Mouse (Mus musculus) intestine, embryonic 14.5 days (tissue): ENCODE data around the gene Haspin. TPM values are rescaled to one million over a fixed set of nuclear protein-coding genes. Genes with fewer than 3 reads are reported as not detected.

ENCODE experiments used
- ATAC-seq: fragments of 200-750 bp; cut with Nextera tagmentation; replicated peaks from 2 replicates; pipeline ENCODE4 v1.8.0; 2017; ENCODE audit warnings: low read depth, moderate number of reproducible peaks, moderate TSS enrichment, moderate library complexity; ENCODE audit not compliant: low FRiP score, low TSS enrichment
- DNase-seq: peaks from one replicate; pipeline ENCODE4 v3.0.0-alpha.2; 2018; ENCODE audit warnings: low spot score
- H3K27ac ChIP-seq: fragments of 300-500 bp; sonication (generic); 2 replicates; pipeline ENCODE4 v1.5.1; 2014; ENCODE audit warnings: low read depth, mild to moderate bottlenecking, control low read depth
- H3K27me3 ChIP-seq: fragments of 300-500 bp; sonication (generic); replicated peaks from 2 replicates; pipeline ENCODE4 v1.6.1; 2014; ENCODE audit warnings: low read length, control low read depth; ENCODE audit not compliant: control insufficient read depth, insufficient read depth
- H3K36me3 ChIP-seq: fragments of 300-500 bp; sonication (generic); 2 replicates; pipeline ENCODE4 v1.6.1; 2014; ENCODE audit warnings: low read length, control low read depth; ENCODE audit not compliant: control insufficient read depth, insufficient read depth
- H3K4me1 ChIP-seq: fragments of 300-500 bp; sonication (generic); replicated peaks from 2 replicates; pipeline ENCODE4 v1.6.1; 2014; ENCODE audit warnings: low read length, control low read depth, mixed read lengths; ENCODE audit not compliant: control insufficient read depth, insufficient read depth
- H3K4me2 ChIP-seq: fragments of 300-500 bp; sonication (generic); 2 replicates; pipeline ENCODE4 v1.6.1; 2014; ENCODE audit warnings: low read length
- H3K4me3 ChIP-seq: fragments of 300-500 bp; sonication (generic); 2 replicates; pipeline ENCODE4 v1.5.1; 2014; ENCODE audit warnings: low read depth, low read length, control low read depth, mixed read lengths
- H3K9ac ChIP-seq: fragments of 300-500 bp; sonication (generic); 2 replicates; pipeline ENCODE4 v1.6.1; 2014; ENCODE audit warnings: mild to moderate bottlenecking, low read length
- H3K9me3 ChIP-seq: fragments of 300-500 bp; sonication (generic); 2 replicates; pipeline ENCODE4 v1.6.1; 2016; ENCODE audit warnings: low read length, control low read depth; ENCODE audit not compliant: control insufficient read depth
- WGBS: fragments of 180-500 bp; shearing (Covaris S2); extraction: QIAGEN DNeasy Blood & Tissue Kit; methylation state at CpG from one replicate; pipeline ENCODE4 v1.1.7; 2014; 5-methylcytosine and 5-hydroxymethylcytosine counted together
- polyA plus RNA-seq: library from polyadenylated mRNA; unstranded; fragments of >200 nt; fragmentation: Nextera tagmentation; extraction: Ambion mirVana; gene quantifications from 2 replicates; pipeline ENCODE4 v1.2.1, GENCODE M21; 2014

The Haspin gene
- 16.0 and 16.3 TPM in 2 replicates for polyA plus RNA-seq

DNA sequence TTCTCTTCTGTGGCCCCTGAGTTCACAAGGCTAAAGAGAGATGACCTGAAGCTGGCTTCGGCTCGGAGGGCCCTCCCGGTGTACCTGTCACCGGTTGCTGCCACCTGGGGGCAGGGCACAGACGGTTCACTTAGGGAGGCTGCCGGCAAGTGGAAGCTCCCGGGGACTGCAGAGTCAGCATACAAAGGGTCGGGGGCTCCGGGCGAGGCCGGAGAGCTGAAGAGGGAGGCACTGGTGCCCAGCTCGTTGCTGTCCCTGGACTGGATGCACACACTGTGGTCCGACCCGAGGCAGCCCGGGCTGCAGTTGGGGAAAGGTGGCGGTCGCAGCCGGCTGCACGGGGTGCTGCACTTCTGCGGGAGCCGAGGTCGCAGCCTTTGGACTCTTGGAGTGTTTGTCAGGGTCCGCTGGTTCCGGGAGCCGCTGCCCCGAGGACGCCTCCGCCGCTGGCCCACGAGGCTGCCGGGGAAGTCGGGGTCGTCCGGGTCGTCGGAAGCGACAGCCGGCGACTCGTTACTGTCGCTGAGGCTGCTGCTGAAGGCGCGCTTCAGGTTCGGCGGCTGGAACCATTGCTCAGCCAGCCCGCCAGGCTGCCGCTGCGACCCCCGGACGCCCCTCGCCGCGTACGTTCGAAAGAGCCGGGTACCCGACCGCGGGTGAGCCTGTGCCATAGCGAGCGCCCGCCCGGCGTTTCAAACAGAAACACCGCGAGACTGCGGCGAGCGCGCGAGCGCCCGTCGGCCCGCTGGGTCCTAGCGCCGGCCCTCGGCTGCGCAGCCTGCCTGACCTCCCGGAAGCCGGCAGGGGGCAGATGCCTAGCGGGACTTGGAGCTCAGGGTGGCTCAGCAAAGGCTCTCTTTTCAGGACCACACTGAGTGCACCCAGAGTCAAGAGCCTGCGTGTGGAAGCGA is at the start of gene Haspin:
Gene Haspin, minus strand, starts transcription at position 704 of the 911 bp plus-strand sequence.
- peaks cover 27% of the 10 kb centered on the region for H3K4me1 ChIP-seq
- no peak within 1 kb of the TSS for H3K27ac ChIP-seq
- H3K4me2 ChIP-seq: peak within 1 kb of the TSS; percentile 67
- peaks cover 10% of the 10 kb centered on the region; the same call in 1 of the 2 replicates for H3K36me3 ChIP-seq
- WGBS: under 1% methylated on average over 84 of the region's 84 CpGs
- H3K27me3 ChIP-seq: no peaks in the 10 kb centered on the region
- no peaks in the 10 kb centered on the region for H3K9me3 ChIP-seq
- peak; percentile 94 for ATAC-seq
- peak within 1 kb of the TSS; percentile 65 for H3K9ac ChIP-seq
- DNase-seq: peak; percentile 96
- peak within 1 kb of the TSS; percentile 72 for H3K4me3 ChIP-seq

DNA sequence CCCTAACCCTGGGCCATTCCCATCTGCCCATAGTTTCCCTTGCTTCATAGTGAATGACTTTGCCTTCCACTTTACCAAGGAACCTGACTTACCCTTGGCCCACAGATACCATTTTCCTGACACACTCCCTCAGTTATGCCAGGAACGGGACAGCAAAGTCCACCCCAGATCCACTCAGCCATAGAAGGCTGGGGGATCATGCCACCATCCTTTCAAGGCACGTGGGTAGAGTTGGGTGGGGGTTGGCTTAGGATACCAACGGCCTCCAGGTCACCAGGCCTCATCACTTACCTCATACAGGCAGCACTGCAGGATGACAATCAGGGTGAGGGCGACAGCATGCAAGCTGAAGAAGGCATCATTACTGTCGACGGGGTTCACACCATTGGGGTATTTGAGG is 49.1 kb upstream of the Haspin start:
- Histone ChIP-seq H3K4me2 (no peak overlapping the region), H3K9me3 (no peaks in the 10 kb centered on the region), H3K4me3 (no peak overlapping the region), H3K27me3 (no peaks in the 10 kb centered on the region), H3K27ac (no peak overlapping the region), H3K36me3 (peaks cover 68% of the 10 kb centered on the region), H3K9ac (no peak overlapping the region), H3K4me1 (no peaks in the 10 kb centered on the region)
- WGBS: 84% methylated on average over 6 of the region's 6 CpGs
- DNase-seq (no peak), ATAC-seq (no peak)

- Histone ChIP-seq H3K9ac (no peak overlapping the region), H3K9me3 (no peaks in the 10 kb centered on the region), H3K36me3 (peaks cover 63% of the 10 kb centered on the region), H3K27ac (no peak overlapping the region), H3K4me2 (no peak overlapping the region), H3K4me1 (no peaks in the 10 kb centered on the region), H3K27me3 (no peaks in the 10 kb centered on the region), H3K4me3 (no peak overlapping the region)
- ATAC-seq: no peak
- no peak for DNase-seq
- 92% methylated on average over 10 of the region's 10 CpGs for WGBS
Observed at GRCm38 (mm10) chr11:73185872-73186615, 48.0 kb upstream of the Haspin start.

DNA sequence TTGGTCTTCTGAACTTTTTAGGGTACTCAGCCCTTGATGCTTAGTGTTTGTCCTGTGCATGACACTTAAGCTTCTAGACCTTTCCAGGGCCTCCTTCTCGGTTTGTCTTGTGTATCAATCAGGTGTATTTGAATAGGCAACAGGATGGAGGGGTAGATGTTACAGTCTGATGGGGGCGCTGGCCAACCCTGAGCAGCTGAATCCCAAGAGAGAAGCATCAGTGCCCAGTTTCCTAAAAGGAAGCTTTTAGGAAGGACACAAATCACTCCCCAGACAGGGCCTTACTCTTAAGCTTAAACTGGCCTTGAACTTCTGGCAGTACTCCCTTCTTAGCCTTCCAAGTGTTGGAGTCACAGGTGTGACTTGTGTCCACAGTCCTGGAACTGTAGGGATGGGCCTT is 39.8 kb upstream of the Haspin start:
- no peaks in the 10 kb centered on the region for H3K27me3 ChIP-seq
- peak overlapping the region; percentile 91 for H3K4me3 ChIP-seq
- ATAC-seq (no peak), DNase-seq (no peak)
- H3K27ac ChIP-seq: peak overlapping the region; percentile 97
- H3K9ac ChIP-seq: peak overlapping the region; percentile 85
- peaks cover 22% of the 10 kb centered on the region; the same call in 1 of the 2 replicates for H3K4me1 ChIP-seq
- no peaks in the 10 kb centered on the region for H3K9me3 ChIP-seq
- 3% methylated on average over 2 of the region's 2 CpGs for WGBS
- H3K4me2 ChIP-seq: peak overlapping the region; percentile 82
- peaks cover 35% of the 10 kb centered on the region for H3K36me3 ChIP-seq

GRCm38 (mm10) chr11:73177509-73177875 is 39.4 kb upstream of the Haspin start:
- ATAC-seq (peak; percentile 85), DNase-seq (no peak)
- Histone ChIP-seq H3K4me1 (peaks cover 22% of the 10 kb centered on the region; the same call in 1 of the 2 replicates), H3K4me2 (peak overlapping the region; percentile 82), H3K36me3 (peaks cover 31% of the 10 kb centered on the region), H3K9ac (peak overlapping the region; percentile 85), H3K9me3 (no peaks in the 10 kb centered on the region), H3K4me3 (peak overlapping the region; percentile 91), H3K27ac (peak overlapping the region; percentile 97), H3K27me3 (no peaks in the 10 kb centered on the region)
- WGBS: under 1% methylated on average over 28 of the region's 28 CpGs

DNA sequence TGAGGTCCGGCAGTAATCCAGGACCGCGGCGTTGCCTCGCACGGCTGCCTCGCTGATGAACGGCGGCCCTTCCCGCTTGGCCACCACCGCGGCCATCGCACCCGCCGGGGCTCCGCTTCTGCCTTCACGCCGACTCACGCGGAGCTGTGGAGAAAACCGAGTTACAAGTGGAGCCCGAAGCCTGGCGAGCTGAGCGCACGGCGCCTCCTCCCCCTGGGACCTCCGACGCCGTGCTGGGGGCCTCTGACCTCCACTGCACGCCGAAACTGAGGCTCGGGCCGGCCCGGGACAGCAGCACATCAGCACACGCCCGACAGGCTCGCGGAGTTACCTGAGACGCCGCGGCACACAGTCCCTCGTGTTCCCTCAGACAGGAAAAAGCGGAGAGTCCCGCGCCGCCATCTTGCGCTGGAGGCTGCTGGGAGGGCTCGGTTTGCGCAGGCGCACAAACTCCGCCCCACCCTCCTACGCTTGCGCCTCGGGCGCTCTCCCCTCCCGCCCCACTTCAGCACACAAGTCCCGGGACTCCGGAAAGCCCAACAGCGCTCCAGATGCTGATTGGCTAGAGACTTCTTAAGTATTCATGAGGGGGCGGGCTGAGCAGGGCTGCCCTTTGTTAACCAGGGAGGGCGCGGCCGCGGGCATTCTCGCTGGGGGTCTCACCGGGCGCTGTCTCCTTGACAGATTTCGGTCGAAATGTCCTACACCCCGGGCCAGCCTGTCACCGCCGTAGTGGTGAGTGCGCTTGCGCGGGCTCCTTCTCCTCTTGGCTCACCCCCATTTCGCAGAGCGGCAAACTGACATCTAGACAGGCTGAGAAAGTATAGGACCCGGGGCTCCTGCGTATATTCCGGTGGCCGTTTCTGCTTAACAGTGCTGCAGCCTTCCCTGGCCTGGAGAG is 38.8 kb upstream of the Haspin start, which contains the start of the genes Emc6 and Tax1bp3:
Gene Emc6, minus strand, starts transcription at position 430 of the 901 bp plus-strand sequence.
Gene Tax1bp3, plus strand, starts transcription at position 476 of the 901 bp plus-strand sequence.
- peaks cover 28% of the 10 kb centered on the region for H3K4me1 ChIP-seq
- H3K36me3 ChIP-seq: peaks cover 25% of the 10 kb centered on the region
- DNase-seq (peak; percentile 94), ATAC-seq (peak; percentile 96)
- H3K4me3 ChIP-seq: peak within 1 kb of the TSS; percentile 91
- peak within 1 kb of the TSS; percentile 88 for H3K9ac ChIP-seq
- peak within 1 kb of the TSS; percentile 97 for H3K27ac ChIP-seq
- H3K4me2 ChIP-seq: peak within 1 kb of the TSS; percentile 93
- H3K9me3 ChIP-seq: no peaks in the 10 kb centered on the region
- under 1% methylated on average over 80 of the region's 81 CpGs for WGBS
- no peaks in the 10 kb centered on the region for H3K27me3 ChIP-seq

DNA sequence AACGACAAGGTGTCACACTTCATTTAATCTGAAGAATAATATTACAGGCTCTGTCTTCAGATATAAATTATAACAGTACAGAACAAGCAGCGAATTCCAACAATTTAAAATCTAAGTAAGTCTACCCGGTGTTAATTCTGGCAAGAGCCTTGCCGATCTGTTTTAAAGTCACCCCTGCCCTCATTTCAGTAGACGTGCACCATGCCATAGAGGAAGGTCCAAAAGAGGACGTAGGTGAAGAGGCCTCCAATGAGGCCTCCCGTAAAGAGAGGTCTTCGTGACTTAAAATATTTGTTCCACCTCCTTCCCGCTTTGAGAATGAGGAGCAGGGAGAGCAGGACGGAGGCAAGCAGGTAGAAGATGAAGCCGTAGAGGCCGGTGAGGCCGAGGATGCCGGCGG is 38.1 kb upstream of the Haspin start:
- DNase-seq (no peak), ATAC-seq (no peak)
- H3K4me2 ChIP-seq: peak overlapping the region; percentile 93
- no peaks in the 10 kb centered on the region for H3K27me3 ChIP-seq
- peak overlapping the region; percentile 88 for H3K9ac ChIP-seq
- peak overlapping the region; percentile 97 for H3K27ac ChIP-seq
- 1% methylated on average over 15 of the region's 15 CpGs for WGBS
- peaks cover 30% of the 10 kb centered on the region for H3K4me1 ChIP-seq
- no peaks in the 10 kb centered on the region for H3K9me3 ChIP-seq
- peak overlapping the region; percentile 91 for H3K4me3 ChIP-seq
- peaks cover 26% of the 10 kb centered on the region for H3K36me3 ChIP-seq

GRCm38 (mm10) chr11:73175612-73176011 is 37.5 kb upstream of the Haspin start:
- Histone ChIP-seq H3K4me1 (peaks cover 30% of the 10 kb centered on the region), H3K9ac (peak overlapping the region; percentile 88), H3K27me3 (no peaks in the 10 kb centered on the region), H3K36me3 (peaks cover 27% of the 10 kb centered on the region), H3K27ac (peak overlapping the region; percentile 97), H3K4me3 (peak overlapping the region; percentile 91), H3K4me2 (peak overlapping the region; percentile 93), H3K9me3 (no peaks in the 10 kb centered on the region)
- ATAC-seq (no peak; the same call in 1 of the 2 replicates), DNase-seq (no peak)
- 35% methylated on average over 8 of the region's 8 CpGs for WGBS
